Mouse (Mus musculus): ENCODE results near the gene Hrk. TPM values are rescaled to one million over a fixed set of nuclear protein-coding genes. Genes with fewer than 3 reads are reported as not detected.

Gene Hrk
- polyA plus RNA-seq, 1 experiment from 2014 or later = 0.38 TPM

DNA sequence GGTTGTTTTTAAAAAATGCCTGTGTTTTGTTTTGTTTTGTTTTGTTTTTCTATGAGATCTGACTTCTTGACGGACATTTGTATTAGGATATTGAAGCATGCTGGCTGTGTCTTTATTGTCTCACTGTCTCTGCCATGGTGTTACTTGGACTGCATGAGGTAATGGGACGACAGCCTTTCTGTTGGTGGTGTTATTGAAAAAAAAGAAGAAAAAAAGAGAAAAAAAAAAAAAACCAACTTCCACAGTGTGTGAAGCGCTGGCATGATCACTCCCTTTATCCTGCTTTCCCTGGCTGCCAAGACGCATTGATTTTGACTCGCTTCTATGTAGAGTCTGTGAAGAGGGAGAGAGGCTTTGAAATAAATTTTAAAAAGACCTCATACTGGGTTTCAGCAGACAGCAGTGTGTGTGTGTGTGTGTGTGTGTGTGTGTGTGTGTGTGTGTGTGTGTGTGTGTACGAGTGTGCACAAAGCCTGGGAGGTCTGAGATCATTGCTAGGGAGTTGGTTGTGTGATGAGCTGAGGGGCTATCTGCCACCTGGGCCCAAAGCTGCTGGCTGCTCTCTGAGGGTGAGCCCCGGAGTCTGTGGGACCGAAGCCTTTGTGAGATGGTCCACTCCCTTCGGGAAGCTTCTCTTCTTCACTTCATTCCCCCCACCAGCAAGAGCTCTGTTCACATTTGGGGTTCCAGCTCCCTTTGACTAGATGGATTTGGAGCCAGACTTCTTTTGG is 22.6 kb downstream of the Hrk start:
- 71% methylated on average over 9 of the region's 9 CpGs for WGBS
- no peak overlapping the region for H3K9ac ChIP-seq (ENCODE audit: low read depth, low read length)
- ATAC-seq (ENCODE audit: low read depth) (no peak), DNase-seq (ENCODE audit: low spot score) (no peak)
- H3K27ac ChIP-seq (replicated peaks; ENCODE audit: low read depth, low read length) = no peak overlapping the region; the same call in 1 of the 2 replicates
- H3K9me3 ChIP-seq (ENCODE audit: control insufficient read depth, low read length) = no peaks in the 10 kb centered on the region
- H3K4me2 ChIP-seq (ENCODE audit: low read depth, low read length) = no peak overlapping the region
- no peak overlapping the region for H3K4me3 ChIP-seq (ENCODE audit: low read depth, low read length)
- no peaks in the 10 kb centered on the region for H3K4me1 ChIP-seq (ENCODE audit: control insufficient read depth, insufficient read depth, low read length)
- no peaks in the 10 kb centered on the region for H3K27me3 ChIP-seq (replicated peaks; ENCODE audit: control insufficient read depth, insufficient read depth, low read length)
- no peaks in the 10 kb centered on the region for H3K36me3 ChIP-seq (ENCODE audit: control insufficient read depth, insufficient read depth, low read length)

DNA sequence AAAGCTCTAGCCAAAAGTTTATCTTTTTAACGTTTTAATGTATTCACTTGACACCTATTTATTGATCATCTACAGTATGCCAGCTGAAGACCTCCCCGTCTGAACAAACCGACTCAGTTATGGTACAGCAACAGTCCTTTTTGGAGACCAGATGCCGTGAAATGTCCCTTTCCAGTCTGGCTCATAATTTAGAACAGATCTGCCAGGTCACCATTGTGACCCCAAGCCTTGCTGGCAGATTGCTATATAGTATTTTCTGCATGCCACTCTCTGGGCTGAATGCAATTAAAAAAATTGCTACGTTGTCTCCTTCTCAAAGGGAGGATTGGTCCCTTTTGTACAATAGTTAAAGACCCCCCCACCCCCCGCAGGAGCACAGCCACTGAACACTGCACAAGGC is 23.9 kb downstream of the Hrk start:
- ATAC-seq (ENCODE audit: low read depth) (no peak), DNase-seq (ENCODE audit: low spot score) (no peak)
- Histone ChIP-seq H3K27me3 (replicated peaks; ENCODE audit: control insufficient read depth, insufficient read depth, low read length) (no peaks in the 10 kb centered on the region), H3K4me2 (ENCODE audit: low read depth, low read length) (no peak overlapping the region), H3K27ac (replicated peaks; ENCODE audit: low read depth, low read length) (no peak overlapping the region), H3K36me3 (ENCODE audit: control insufficient read depth, insufficient read depth, low read length) (no peaks in the 10 kb centered on the region), H3K4me3 (ENCODE audit: low read depth, low read length) (no peak overlapping the region), H3K4me1 (ENCODE audit: control insufficient read depth, insufficient read depth, low read length) (no peaks in the 10 kb centered on the region), H3K9me3 (ENCODE audit: control insufficient read depth, low read length) (no peaks in the 10 kb centered on the region), H3K9ac (ENCODE audit: low read depth, low read length) (no peak overlapping the region)
- WGBS = 35% methylated on average over 6 of the region's 6 CpGs

DNA sequence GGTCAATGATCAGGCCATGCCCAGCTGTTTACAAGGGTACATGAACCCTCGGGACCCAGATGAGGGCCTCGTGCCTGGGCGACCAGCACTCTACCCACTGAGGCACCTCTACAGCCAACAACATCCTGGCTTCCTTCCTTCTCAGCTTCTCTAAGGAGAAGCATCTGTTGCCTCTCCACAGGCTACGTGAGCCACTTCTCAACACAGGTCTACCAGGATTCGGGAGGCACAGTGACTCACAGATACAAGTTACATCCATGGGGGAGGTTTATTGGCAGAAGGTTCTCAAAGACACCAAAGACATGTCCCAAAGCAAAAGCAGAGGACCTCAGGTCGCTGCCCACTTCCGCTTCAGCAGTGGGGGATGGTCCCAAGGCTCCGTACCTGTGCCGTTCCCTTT is 26.0 kb downstream of the Hrk start:
- H3K27me3 ChIP-seq (replicated peaks; ENCODE audit: control insufficient read depth, insufficient read depth, low read length) = no peaks in the 10 kb centered on the region
- no peaks in the 10 kb centered on the region for H3K9me3 ChIP-seq (ENCODE audit: control insufficient read depth, low read length)
- no peak overlapping the region for H3K4me3 ChIP-seq (ENCODE audit: low read depth, low read length)
- H3K4me1 ChIP-seq (ENCODE audit: control insufficient read depth, insufficient read depth, low read length) = no peaks in the 10 kb centered on the region
- WGBS = 79% methylated on average over 9 of the region's 9 CpGs
- DNase-seq (ENCODE audit: low spot score) = no peak
- ATAC-seq (ENCODE audit: low read depth) = no peak
- no peak overlapping the region for H3K27ac ChIP-seq (replicated peaks; ENCODE audit: low read depth, low read length)
- no peaks in the 10 kb centered on the region for H3K36me3 ChIP-seq (ENCODE audit: control insufficient read depth, insufficient read depth, low read length)
- H3K9ac ChIP-seq (ENCODE audit: low read depth, low read length) = no peak overlapping the region
- no peak overlapping the region for H3K4me2 ChIP-seq (ENCODE audit: low read depth, low read length)

DNA sequence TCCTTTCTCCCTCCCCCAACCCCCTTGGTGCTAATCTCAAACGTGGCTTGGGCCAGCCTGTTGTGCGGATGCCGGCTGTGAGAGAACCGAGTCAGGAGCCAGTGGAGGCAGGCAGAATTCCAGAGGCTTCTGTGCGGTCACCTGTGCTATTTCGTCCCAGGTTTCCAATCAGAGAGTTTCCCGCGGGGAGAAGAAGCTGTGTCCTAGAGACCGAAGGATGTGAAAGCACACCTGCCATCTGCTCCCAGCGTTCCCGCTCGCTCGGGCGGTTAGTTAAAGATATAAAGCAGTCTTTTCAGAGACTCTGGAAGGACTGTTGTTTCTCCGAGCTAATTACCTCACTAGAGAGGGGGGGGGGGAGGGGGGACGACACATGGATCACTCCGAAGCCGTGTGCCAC is 27.8 kb downstream of the Hrk start:
- no peaks in the 10 kb centered on the region for H3K36me3 ChIP-seq (ENCODE audit: control insufficient read depth, insufficient read depth, low read length)
- no peaks in the 10 kb centered on the region for H3K4me1 ChIP-seq (ENCODE audit: control insufficient read depth, insufficient read depth, low read length)
- H3K9me3 ChIP-seq (ENCODE audit: control insufficient read depth, low read length) = no peaks in the 10 kb centered on the region
- H3K4me3 ChIP-seq (ENCODE audit: low read depth, low read length) = no peak overlapping the region
- DNase-seq (ENCODE audit: low spot score) = no peak
- H3K9ac ChIP-seq (ENCODE audit: low read depth, low read length) = no peak overlapping the region
- WGBS = 20% methylated on average over 17 of the region's 18 CpGs
- no peak overlapping the region for H3K4me2 ChIP-seq (ENCODE audit: low read depth, low read length)
- H3K27ac ChIP-seq (replicated peaks; ENCODE audit: low read depth, low read length) = no peak overlapping the region
- H3K27me3 ChIP-seq (replicated peaks; ENCODE audit: control insufficient read depth, insufficient read depth, low read length) = no peaks in the 10 kb centered on the region
- no peak for ATAC-seq (ENCODE audit: low read depth)

DNA sequence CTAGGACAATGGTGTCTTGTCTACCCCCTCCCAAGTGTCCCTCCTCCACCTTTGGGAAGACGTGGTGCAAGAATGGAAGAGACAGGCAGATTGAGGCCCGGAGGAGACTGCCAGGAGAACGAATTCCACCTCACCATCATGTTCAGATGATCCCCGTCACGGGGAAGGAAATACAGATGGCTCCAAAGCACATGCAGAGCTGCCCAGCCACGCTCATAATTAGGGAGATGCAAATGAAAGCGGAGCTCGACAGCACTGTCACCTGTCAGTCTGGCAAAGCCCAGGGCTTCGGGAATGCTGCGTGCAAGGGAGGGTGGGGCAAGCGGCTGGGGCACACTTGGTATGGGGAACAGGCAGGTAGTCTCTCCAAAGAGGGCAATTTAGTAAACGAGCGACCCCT is 33.0 kb downstream of the Hrk start:
- no peak overlapping the region for H3K9ac ChIP-seq (ENCODE audit: low read depth, low read length)
- H3K4me3 ChIP-seq (ENCODE audit: low read depth, low read length) = no peak overlapping the region
- no peak overlapping the region for H3K27ac ChIP-seq (replicated peaks; ENCODE audit: low read depth, low read length)
- no peak overlapping the region for H3K4me2 ChIP-seq (ENCODE audit: low read depth, low read length)
- no peaks in the 10 kb centered on the region for H3K4me1 ChIP-seq (ENCODE audit: control insufficient read depth, insufficient read depth, low read length)
- WGBS = 65% methylated on average over 13 of the region's 13 CpGs
- H3K9me3 ChIP-seq (ENCODE audit: control insufficient read depth, low read length) = no peaks in the 10 kb centered on the region
- no peaks in the 10 kb centered on the region for H3K27me3 ChIP-seq (replicated peaks; ENCODE audit: control insufficient read depth, insufficient read depth, low read length)
- no peak for DNase-seq (ENCODE audit: low spot score)
- no peak for ATAC-seq (ENCODE audit: low read depth)
- no peaks in the 10 kb centered on the region for H3K36me3 ChIP-seq (ENCODE audit: control insufficient read depth, insufficient read depth, low read length)

DNA sequence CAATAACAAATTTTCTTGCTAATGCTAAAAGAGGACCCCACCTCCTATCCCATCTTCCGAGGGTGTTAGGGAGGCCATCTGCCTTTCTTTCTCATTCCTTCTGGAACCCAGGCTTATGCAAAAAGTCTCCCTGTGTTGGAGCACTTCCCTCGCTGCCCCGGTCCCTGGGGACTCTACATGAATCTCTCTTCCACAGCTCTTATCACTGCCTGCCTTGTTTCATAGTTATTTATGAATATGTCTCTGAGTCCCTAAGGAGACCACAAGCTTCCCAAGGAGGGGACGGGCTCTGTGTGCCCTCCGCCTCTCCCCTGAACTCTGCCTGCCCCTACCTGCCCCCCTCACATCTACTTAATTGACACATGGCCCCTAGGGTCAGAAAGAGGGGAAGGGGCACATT is 35.2 kb downstream of the Hrk start:
- no peak overlapping the region for H3K9ac ChIP-seq (ENCODE audit: low read depth, low read length)
- no peaks in the 10 kb centered on the region for H3K9me3 ChIP-seq (ENCODE audit: control insufficient read depth, low read length)
- H3K4me3 ChIP-seq (ENCODE audit: low read depth, low read length) = no peak overlapping the region
- DNase-seq (ENCODE audit: low spot score) = no peak
- WGBS = 56% methylated on average over 5 of the region's 5 CpGs
- H3K27me3 ChIP-seq (replicated peaks; ENCODE audit: control insufficient read depth, insufficient read depth, low read length) = no peaks in the 10 kb centered on the region
- no peaks in the 10 kb centered on the region for H3K4me1 ChIP-seq (ENCODE audit: control insufficient read depth, insufficient read depth, low read length)
- no peaks in the 10 kb centered on the region for H3K36me3 ChIP-seq (ENCODE audit: control insufficient read depth, insufficient read depth, low read length)
- H3K27ac ChIP-seq (replicated peaks; ENCODE audit: low read depth, low read length) = no peak overlapping the region
- no peak overlapping the region for H3K4me2 ChIP-seq (ENCODE audit: low read depth, low read length)
- ATAC-seq (ENCODE audit: low read depth) = no peak

GRCm38 (mm10) chr5:118204675-118205440 is 40.4 kb downstream of the Hrk start:
- Histone ChIP-seq H3K4me2 (ENCODE audit: low read depth, low read length) (no peak overlapping the region), H3K4me3 (ENCODE audit: low read depth, low read length) (no peak overlapping the region), H3K9ac (ENCODE audit: low read depth, low read length) (no peak overlapping the region), H3K9me3 (ENCODE audit: control insufficient read depth, low read length) (no peaks in the 10 kb centered on the region), H3K27ac (replicated peaks; ENCODE audit: low read depth, low read length) (no peak overlapping the region), H3K4me1 (ENCODE audit: control insufficient read depth, insufficient read depth, low read length) (no peaks in the 10 kb centered on the region), H3K36me3 (ENCODE audit: control insufficient read depth, insufficient read depth, low read length) (no peaks in the 10 kb centered on the region), H3K27me3 (replicated peaks; ENCODE audit: control insufficient read depth, insufficient read depth, low read length) (no peaks in the 10 kb centered on the region)
- ATAC-seq (ENCODE audit: low read depth) (no peak), DNase-seq (ENCODE audit: low spot score) (no peak)
- 79% methylated on average over 16 of the region's 16 CpGs for WGBS

- Histone ChIP-seq H3K36me3 (ENCODE audit: control insufficient read depth, insufficient read depth, low read length) (no peaks in the 10 kb centered on the region), H3K4me2 (ENCODE audit: low read depth, low read length) (no peak overlapping the region), H3K4me1 (ENCODE audit: control insufficient read depth, insufficient read depth, low read length) (no peaks in the 10 kb centered on the region), H3K27ac (replicated peaks; ENCODE audit: low read depth, low read length) (no peak overlapping the region), H3K9me3 (ENCODE audit: control insufficient read depth, low read length) (no peaks in the 10 kb centered on the region), H3K9ac (ENCODE audit: low read depth, low read length) (no peak overlapping the region), H3K27me3 (replicated peaks; ENCODE audit: control insufficient read depth, insufficient read depth, low read length) (no peaks in the 10 kb centered on the region), H3K4me3 (ENCODE audit: low read depth, low read length) (no peak overlapping the region)
- DNase-seq (ENCODE audit: low spot score) = no peak
- ATAC-seq (ENCODE audit: low read depth) = no peak
- 73% methylated on average over 8 of the region's 8 CpGs for WGBS
These were observed 41.4 kb downstream of the Hrk start for GRCm38 (mm10) chr5:118205852-118206251.
